ENCODE assay signal across 24 mouse cellular contexts in genomic region chr9:123651369-123651768, GRCm38 (mm10). TPM values are rescaled to one million over a fixed set of nuclear protein-coding genes. Genes with fewer than 3 reads are reported as not detected.
DNase-seq lines count a peak whose midpoint lies in the region; ATAC-seq and TF ChIP-seq lines count a peak whose summit lies in the region.
"Had no signal": no experiment of that assay in that cellular context is flagged by ENCODE, and none has a peak within 500 bp of the region (broad histone marks: within the 10 kb centered on the region; RNA-seq: fewer than 3 reads in every experiment).

No protein-coding gene starts in this region.

- no peak overlapping the region for H3K9ac ChIP-seq in limb, embryonic 11.5 days (ENCODE audit: low read length)
- no peak overlapping the region for H3K9ac ChIP-seq in intestine, embryonic 15.5 days
- no peak overlapping the region for H3K9ac ChIP-seq in forebrain, postnatal 0 days
- H3K9ac ChIP-seq: limb, embryonic 12.5 days; liver, embryonic 13.5 days; neural tube, embryonic 15.5 days had no signal

- no peak for TF ChIP-seq CTCF in forebrain, postnatal 0 days (IDR thresholded peaks at IDR 0.05; ENCODE audit: low read depth)

- no peaks in the 10 kb centered on the region for H3K9me3 ChIP-seq in limb, embryonic 11.5 days (ENCODE audit: control insufficient read depth, low read length)
- H3K9me3 ChIP-seq in limb, embryonic 10.5 days (replicated peaks), result no peaks in the 10 kb centered on the region
- H3K9me3 ChIP-seq in intestine, embryonic 15.5 days, result no peaks in the 10 kb centered on the region
- H3K9me3 ChIP-seq in forebrain, postnatal 0 days (ENCODE audit: low read length), result no peaks in the 10 kb centered on the region
- H3K9me3 ChIP-seq: limb, embryonic 12.5 days; liver, embryonic 13.5 days; neural tube, embryonic 15.5 days had no signal

- peak; percentile 24 for DNase-seq in limb, embryonic 11.5 days (ENCODE audit: low spot score)
- no peak for DNase-seq in limb, embryonic 10.5 days (ENCODE audit: low spot score)
- DNase-seq in urinary bladder, postnatal 36 days (ENCODE audit: low spot score in 2 of 2), result peak; percentile 7 to 9
- DNase-seq in urinary bladder, postnatal 10 days (ENCODE audit: low spot score), result no peak
- no peak for DNase-seq in layer of hippocampus, postnatal 36 days
- no peak for DNase-seq in forebrain, postnatal 0 days
- DNase-seq: adrenal gland, postnatal 36 days; cerebellum, adult 2 months; gastrocnemius, postnatal 14 days; heart, adult 18-20 months; kidney, postnatal 36 days; liver, embryonic 13.5 days; lung, postnatal 14 days had no signal

- H3K4me2 ChIP-seq in limb, embryonic 11.5 days (ENCODE audit: low read depth, severe bottlenecking), result no peak overlapping the region
- H3K4me2 ChIP-seq in intestine, embryonic 15.5 days (replicated peaks), result 0 out of 2 replicates have a peak overlapping the region, but pooled peaks have one; percentile 6
- no peak overlapping the region for H3K4me2 ChIP-seq in forebrain, postnatal 0 days (ENCODE audit: low read depth)
- H3K4me2 ChIP-seq: limb, embryonic 12.5 days; liver, embryonic 13.5 days; neural tube, embryonic 15.5 days had no signal

- H3K27me3 ChIP-seq in limb, embryonic 11.5 days (ENCODE audit: control insufficient read depth, insufficient read depth, low read length), result no peaks in the 10 kb centered on the region
- no peaks in the 10 kb centered on the region for H3K27me3 ChIP-seq in limb, embryonic 10.5 days (ENCODE audit: low read depth, poor library complexity, severe bottlenecking)
- H3K27me3 ChIP-seq in intestine, embryonic 15.5 days (replicated peaks), result no peaks in the 10 kb centered on the region
- H3K27me3 ChIP-seq in forebrain, postnatal 0 days (ENCODE audit: insufficient read depth, low read length), result no peaks in the 10 kb centered on the region
- H3K27me3 ChIP-seq: limb, embryonic 12.5 days; liver, embryonic 13.5 days; neural tube, embryonic 15.5 days had no signal

- no peaks in the 10 kb centered on the region for H3K4me1 ChIP-seq in limb, embryonic 11.5 days (ENCODE audit: control insufficient read depth, insufficient read depth, low read length)
- H3K4me1 ChIP-seq in limb, embryonic 10.5 days, result no peaks in the 10 kb centered on the region
- no peaks in the 10 kb centered on the region for H3K4me1 ChIP-seq in intestine, embryonic 15.5 days (replicated peaks)
- H3K4me1 ChIP-seq in forebrain, postnatal 0 days (ENCODE audit: insufficient read depth), result no peaks in the 10 kb centered on the region
- H3K4me1 ChIP-seq: limb, embryonic 12.5 days; liver, embryonic 13.5 days; neural tube, embryonic 15.5 days had no signal

- no peak overlapping the region for H3K27ac ChIP-seq in limb, embryonic 11.5 days (replicated peaks; ENCODE audit: low read depth, low read length)
- H3K27ac ChIP-seq in limb, embryonic 10.5 days, result no peak overlapping the region
- no peak overlapping the region for H3K27ac ChIP-seq in intestine, embryonic 15.5 days
- H3K27ac ChIP-seq in forebrain, postnatal 0 days (ENCODE audit: low read depth, low read length), result no peak overlapping the region
- H3K27ac ChIP-seq: left cerebral cortex, adult 2 months; limb, embryonic 12.5 days; liver, embryonic 13.5 days; neural tube, embryonic 15.5 days had no signal

- 36% methylated on average over 4 of the region's 4 CpGs for WGBS in limb, embryonic 11.5 days
- WGBS in limb, embryonic 10.5 days, result 47% methylated on average over 4 of the region's 4 CpGs
- 41% methylated on average over 4 of the region's 4 CpGs for WGBS in intestine, embryonic 15.5 days
- WGBS in forebrain, postnatal 0 days, result 55% methylated on average over 4 of the region's 4 CpGs

- no peak overlapping the region for H3K4me3 ChIP-seq in limb, embryonic 11.5 days (ENCODE audit: low read depth, low read length)
- H3K4me3 ChIP-seq in limb, embryonic 10.5 days, result no peak overlapping the region
- H3K4me3 ChIP-seq in intestine, embryonic 15.5 days (replicated peaks), result no peak overlapping the region
- H3K4me3 ChIP-seq in forebrain, postnatal 0 days (ENCODE audit: low read depth, low read length), result no peak overlapping the region
- H3K4me3 ChIP-seq: left cerebral cortex, adult 2 months; limb, embryonic 12.5 days; liver, embryonic 13.5 days; neural tube, embryonic 15.5 days had no signal

- H3K36me3 ChIP-seq in limb, embryonic 11.5 days (ENCODE audit: control insufficient read depth, insufficient read depth, low read length), result no peaks in the 10 kb centered on the region
- H3K36me3 ChIP-seq in limb, embryonic 10.5 days, result no peaks in the 10 kb centered on the region
- H3K36me3 ChIP-seq in intestine, embryonic 15.5 days, result no peaks in the 10 kb centered on the region
- H3K36me3 ChIP-seq in forebrain, postnatal 0 days (ENCODE audit: insufficient read depth), result no peaks in the 10 kb centered on the region
- H3K36me3 ChIP-seq: limb, embryonic 12.5 days; liver, embryonic 13.5 days; neural tube, embryonic 15.5 days had no signal

- ATAC-seq in limb, embryonic 11.5 days (ENCODE audit: insufficient number of reproducible peaks, low FRiP score, low TSS enrichment, low read depth), result no peak
- ATAC-seq in intestine, embryonic 15.5 days, result peak; percentile 92
- ATAC-seq in erythroblast, adult 5-6 weeks (replicated peaks; ENCODE audit: low FRiP score, poor library complexity, severe bottlenecking), result no peak
- ATAC-seq in forebrain, postnatal 0 days, result no peak
- ATAC-seq: CD4-positive, CD25-positive, alpha-beta regulatory T cell, adult 4 months; forebrain, embryonic 14.5 days; midbrain, embryonic 16.5 days had no signal

RNA-seq across cellular contexts. Expression of gene Slc6a20b, which starts 19.0 kb away (rescaled TPM):
- polyA plus RNA-seq in limb, embryonic 11.5 days (2014; fragmentation: Nextera tagmentation; extraction: Ambion mirVana), result 0.11 and 0.27 TPM in 2 replicates
- polyA plus RNA-seq in limb, embryonic 10.5 days (2016; fragmentation: Nextera tagmentation; extraction: Ambion mirVana), result 0.15 and 0.20 TPM in 2 replicates
- polyA plus RNA-seq in intestine, embryonic 15.5 days (2015; fragmentation: Nextera tagmentation; extraction: Ambion mirVana), result 0.45 and 0.59 TPM in 2 replicates
- 1.0 TPM in 1 of 2 replicates, not detected in the other for total RNA-seq in erythroblast, adult 5-6 weeks (2015; ENCODE audit: low replicate concordance)
- 1.3 and 1.4 TPM in 2 replicates for total RNA-seq in erythroblast, adult 5-6 weeks (2017; ENCODE audit: low replicate concordance)
- total RNA-seq in layer of hippocampus, postnatal 36 days (2021), result under 1 TPM; 0.25 to 0.38 TPM
- total RNA-seq in forebrain, postnatal 0 days (2014; rRNA removed), result 0.08 and 0.10 TPM in 2 replicates
- 0.08 and 0.19 TPM in 2 replicates for polyA plus RNA-seq in forebrain, postnatal 0 days (2015; fragmentation: Nextera tagmentation; extraction: Ambion mirVana)
- total RNA-seq: adrenal gland, postnatal 36 days; gastrocnemius, postnatal 14 days; heart, adult 18-20 months had no signal

RNA-seq across cellular contexts. Expression of gene Ccr9, which starts 26.9 kb away (rescaled TPM):
- polyA plus RNA-seq in limb, embryonic 11.5 days (2014; fragmentation: Nextera tagmentation; extraction: Ambion mirVana), result 0.03 and 0.10 TPM in 2 replicates
- polyA plus RNA-seq in limb, embryonic 10.5 days (2016; fragmentation: Nextera tagmentation; extraction: Ambion mirVana), result 0.06 and 0.10 TPM in 2 replicates
- 0.54 and 0.75 TPM in 2 replicates for polyA plus RNA-seq in intestine, embryonic 15.5 days (2015; fragmentation: Nextera tagmentation; extraction: Ambion mirVana)
- 0.84 and 3.5 TPM in 2 replicates for total RNA-seq in erythroblast, adult 5-6 weeks (2015; ENCODE audit: low replicate concordance)
- 0.34 and 0.84 TPM in 2 replicates for total RNA-seq in erythroblast, adult 5-6 weeks (2017; ENCODE audit: low replicate concordance)
- under 1 TPM; 0.23 to 0.32 TPM for total RNA-seq in layer of hippocampus, postnatal 36 days (2021)
- total RNA-seq in forebrain, postnatal 0 days (2014; rRNA removed), result 0.52 TPM in 1 of 2 replicates, not detected in the other
- polyA plus RNA-seq in forebrain, postnatal 0 days (2015; fragmentation: Nextera tagmentation; extraction: Ambion mirVana), result 0.30 and 0.34 TPM in 2 replicates
- total RNA-seq: MEL had no signal

RNA-seq across cellular contexts. Expression of gene Slc6a20a, which starts 27.3 kb away (rescaled TPM):
- not detected in 2 replicates for polyA plus RNA-seq in limb, embryonic 11.5 days (2014; fragmentation: Nextera tagmentation; extraction: Ambion mirVana)
- 0.08 TPM in 1 of 2 replicates, not detected in the other for polyA plus RNA-seq in limb, embryonic 10.5 days (2016; fragmentation: Nextera tagmentation; extraction: Ambion mirVana)
- 16.8 and 19.8 TPM in 2 replicates for polyA plus RNA-seq in intestine, embryonic 15.5 days (2015; fragmentation: Nextera tagmentation; extraction: Ambion mirVana)
- 34.3 and 35.2 TPM in 2 replicates for total RNA-seq in erythroblast, adult 5-6 weeks (2015; ENCODE audit: low replicate concordance)
- 39.0 TPM in 2 replicates for total RNA-seq in erythroblast, adult 5-6 weeks (2017; ENCODE audit: low replicate concordance)
- total RNA-seq in layer of hippocampus, postnatal 36 days (2021), result 10 to 100 TPM; 10.5 to 16.1 TPM
- total RNA-seq in forebrain, postnatal 0 days (2014; rRNA removed), result 17.2 and 33.0 TPM in 2 replicates
- polyA plus RNA-seq in forebrain, postnatal 0 days (2015; fragmentation: Nextera tagmentation; extraction: Ambion mirVana), result 23.5 and 25.7 TPM in 2 replicates
- total RNA-seq: gastrocnemius, postnatal 14 days; heart, adult 18-20 months; hematopoietic stem cell, adult 5-6 weeks; MEL had no signal
- polyA plus RNA-seq: CD4-positive, CD25-positive, alpha-beta regulatory T cell, adult 4 months; heart, embryonic 14.5 days; limb, embryonic 12.5 days had no signal

Comparison
In these comparisons a context has a peak if more than half of its experiments do, and no peak if none do; other contexts are left out.
1. DNase-seq: peak in limb, embryonic 11.5 days (single experiment) and urinary bladder, postnatal 36 days (2 of 2); none in limb, embryonic 10.5 days (single experiment), urinary bladder, postnatal 10 days (single experiment), layer of hippocampus, postnatal 36 days (0 of 2) and forebrain, postnatal 0 days (single experiment).
2. RNA of gene Slc6a20a, which starts 27.3 kb away (polyA plus RNA-seq): 23.5 to 25.7 TPM in forebrain, postnatal 0 days and 16.8 to 19.8 TPM in intestine, embryonic 15.5 days; 0.08 TPM in limb, embryonic 10.5 days and not detected in limb, embryonic 11.5 days; every median in the first group is over 10 times any median in the second.